Mouse (Mus musculus): Measurements from ENCODE around the gene Piwil4. TPM values are rescaled to one million over a fixed set of nuclear protein-coding genes. Genes with fewer than 3 reads are reported as not detected.
A peak's percentile ranks its signal among the peaks of the same experiment; 100 is the strongest.

Piwil4 gene
- polyA plus RNA-seq, 1 experiment from 2014 or later, result 0.10 TPM

DNA sequence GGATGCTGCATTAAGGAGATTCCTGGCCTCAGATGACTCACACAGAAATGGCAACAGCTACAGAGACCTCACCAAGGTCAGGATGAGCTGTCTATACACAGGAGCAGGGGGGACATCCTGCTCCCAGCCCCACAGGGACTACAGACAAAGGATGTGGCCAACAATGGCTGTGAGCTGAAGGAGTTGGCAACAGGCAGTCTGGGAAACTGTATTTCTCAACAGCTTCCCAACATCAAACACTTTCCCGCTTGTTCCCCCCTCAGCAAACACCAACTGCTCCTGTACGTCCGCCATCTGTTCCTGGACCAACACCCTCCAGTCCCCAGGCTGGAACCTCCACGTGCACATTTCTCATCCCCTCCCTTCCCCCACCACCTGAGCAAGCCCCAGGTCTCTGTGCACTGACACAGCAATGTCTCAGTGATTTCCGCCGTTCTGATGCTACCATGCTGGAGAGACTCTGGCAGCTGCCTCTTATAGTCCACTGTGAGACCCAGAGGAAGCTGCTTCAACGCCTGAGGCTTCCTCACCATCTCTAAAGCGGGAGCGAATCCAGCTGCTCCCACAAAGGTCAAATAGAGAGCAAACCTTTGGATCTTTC lies 9.5 kb downstream of the Piwil4 start:
- no peak for DNase-seq (ENCODE audit: low spot score)
- Histone ChIP-seq H3K27ac (ENCODE audit: low read depth, low read length) (no peak overlapping the region), H3K4me2 (ENCODE audit: low read length) (no peak overlapping the region), H3K27me3 (replicated peaks; ENCODE audit: control insufficient read depth, insufficient read depth, low read length) (no peaks in the 10 kb centered on the region), H3K9me3 (replicated peaks; ENCODE audit: control insufficient read depth, low read length) (no peaks in the 10 kb centered on the region), H3K9ac (ENCODE audit: low read length) (no peak overlapping the region), H3K4me3 (ENCODE audit: low read depth, low read length) (no peak overlapping the region), H3K36me3 (ENCODE audit: control insufficient read depth, insufficient read depth, low read length) (no peaks in the 10 kb centered on the region), H3K4me1 (ENCODE audit: control insufficient read depth, insufficient read depth, low read length) (no peaks in the 10 kb centered on the region)
- WGBS, result 60% methylated on average over 9 of the region's 9 CpGs
- peak; percentile 26; the same call in 1 of the 2 replicates for ATAC-seq

- Histone ChIP-seq H3K27ac (ENCODE audit: low read depth, low read length) (no peak overlapping the region), H3K27me3 (replicated peaks; ENCODE audit: control insufficient read depth, insufficient read depth, low read length) (no peaks in the 10 kb centered on the region), H3K9me3 (replicated peaks; ENCODE audit: control insufficient read depth, low read length) (no peaks in the 10 kb centered on the region), H3K4me1 (ENCODE audit: control insufficient read depth, insufficient read depth, low read length) (no peaks in the 10 kb centered on the region), H3K9ac (ENCODE audit: low read length) (no peak overlapping the region), H3K4me2 (ENCODE audit: low read length) (no peak overlapping the region), H3K4me3 (ENCODE audit: low read depth, low read length) (no peak overlapping the region), H3K36me3 (ENCODE audit: control insufficient read depth, insufficient read depth, low read length) (no peaks in the 10 kb centered on the region)
- DNase-seq (ENCODE audit: low spot score) (no peak), ATAC-seq (no peak)
- WGBS, result 84% methylated on average over 4 of the region's 4 CpGs
Measured at GRCm38 (mm10) chr9:14728365-14728764, 12.2 kb downstream of the Piwil4 start.

DNA sequence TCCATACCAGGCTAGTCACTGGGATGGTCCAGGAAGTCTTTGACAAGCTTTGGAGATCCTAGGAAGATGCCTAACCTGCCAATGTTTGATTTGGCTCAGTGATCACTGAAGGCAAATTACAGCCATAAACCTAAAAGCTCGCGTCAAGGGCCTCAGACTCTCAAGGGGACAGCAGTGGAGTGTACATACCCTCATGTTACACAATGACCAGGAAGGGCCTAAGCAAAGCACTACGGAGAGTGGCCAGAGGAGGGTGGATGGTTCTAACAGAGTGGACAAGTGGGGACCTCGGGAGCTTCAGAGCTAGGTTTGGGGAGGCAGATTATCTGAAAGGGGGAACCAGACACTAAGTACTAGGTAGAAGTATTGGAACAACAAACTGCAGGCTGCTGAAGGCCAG lies 13.9 kb downstream of the Piwil4 start:
- H3K36me3 ChIP-seq (ENCODE audit: control insufficient read depth, insufficient read depth, low read length), result no peaks in the 10 kb centered on the region
- H3K9ac ChIP-seq (ENCODE audit: low read length), result no peak overlapping the region
- no peak overlapping the region for H3K27ac ChIP-seq (ENCODE audit: low read depth, low read length)
- ATAC-seq (no peak), DNase-seq (ENCODE audit: low spot score) (no peak)
- WGBS, result 87% methylated on average over 4 of the region's 4 CpGs
- H3K9me3 ChIP-seq (replicated peaks; ENCODE audit: control insufficient read depth, low read length), result no peaks in the 10 kb centered on the region
- no peak overlapping the region for H3K4me3 ChIP-seq (ENCODE audit: low read depth, low read length)
- H3K4me1 ChIP-seq (ENCODE audit: control insufficient read depth, insufficient read depth, low read length), result no peaks in the 10 kb centered on the region
- H3K4me2 ChIP-seq (ENCODE audit: low read length), result no peak overlapping the region
- no peaks in the 10 kb centered on the region for H3K27me3 ChIP-seq (replicated peaks; ENCODE audit: control insufficient read depth, insufficient read depth, low read length)

DNA sequence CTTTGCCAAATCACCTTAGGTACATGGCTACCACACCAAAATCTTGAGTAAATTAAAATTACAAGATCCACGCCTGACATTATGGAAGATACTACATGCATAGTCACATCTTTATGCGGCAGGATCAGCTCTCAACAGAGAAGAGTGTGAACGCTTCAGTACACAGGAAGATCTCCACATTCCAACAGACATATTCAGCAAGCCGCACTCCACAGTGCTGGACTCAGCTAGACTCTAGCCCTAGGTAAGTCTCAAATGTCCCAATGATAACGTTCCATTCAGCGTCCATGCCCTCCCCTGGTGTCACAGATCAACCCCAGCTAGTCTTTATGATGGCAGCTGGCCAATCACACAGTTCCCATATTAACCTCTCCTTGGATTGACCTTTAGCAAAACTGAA lies 14.5 kb downstream of the Piwil4 start:
- no peaks in the 10 kb centered on the region for H3K9me3 ChIP-seq (replicated peaks; ENCODE audit: control insufficient read depth, low read length)
- DNase-seq (ENCODE audit: low spot score) (no peak), ATAC-seq (no peak)
- no peak overlapping the region for H3K9ac ChIP-seq (ENCODE audit: low read length)
- H3K36me3 ChIP-seq (ENCODE audit: control insufficient read depth, insufficient read depth, low read length), result no peaks in the 10 kb centered on the region
- H3K4me1 ChIP-seq (ENCODE audit: control insufficient read depth, insufficient read depth, low read length), result no peaks in the 10 kb centered on the region
- H3K27me3 ChIP-seq (replicated peaks; ENCODE audit: control insufficient read depth, insufficient read depth, low read length), result no peaks in the 10 kb centered on the region
- 89% methylated on average over 6 of the region's 6 CpGs for WGBS
- H3K4me2 ChIP-seq (ENCODE audit: low read length), result no peak overlapping the region
- H3K4me3 ChIP-seq (ENCODE audit: low read depth, low read length), result no peak overlapping the region
- H3K27ac ChIP-seq (ENCODE audit: low read depth, low read length), result no peak overlapping the region

GRCm38 (mm10) chr9:14724755-14725420 lies 15.6 kb downstream of the Piwil4 start:
- WGBS, result 81% methylated on average over 5 of the region's 5 CpGs
- no peaks in the 10 kb centered on the region for H3K27me3 ChIP-seq (replicated peaks; ENCODE audit: control insufficient read depth, insufficient read depth, low read length)
- H3K4me1 ChIP-seq (ENCODE audit: control insufficient read depth, insufficient read depth, low read length), result no peaks in the 10 kb centered on the region
- DNase-seq (ENCODE audit: low spot score), result no peak
- no peak overlapping the region for H3K27ac ChIP-seq (ENCODE audit: low read depth, low read length)
- H3K9ac ChIP-seq (ENCODE audit: low read length), result no peak overlapping the region
- H3K36me3 ChIP-seq (ENCODE audit: control insufficient read depth, insufficient read depth, low read length), result no peaks in the 10 kb centered on the region
- no peaks in the 10 kb centered on the region for H3K9me3 ChIP-seq (replicated peaks; ENCODE audit: control insufficient read depth, low read length)
- no peak overlapping the region for H3K4me3 ChIP-seq (ENCODE audit: low read depth, low read length)
- H3K4me2 ChIP-seq (ENCODE audit: low read length), result no peak overlapping the region
- no peak for ATAC-seq

GRCm38 (mm10) chr9:14721610-14722009 lies 18.9 kb downstream of the Piwil4 start:
- Histone ChIP-seq H3K27me3 (replicated peaks; ENCODE audit: control insufficient read depth, insufficient read depth, low read length) (no peaks in the 10 kb centered on the region), H3K9ac (ENCODE audit: low read length) (no peak overlapping the region), H3K9me3 (replicated peaks; ENCODE audit: control insufficient read depth, low read length) (no peaks in the 10 kb centered on the region), H3K4me3 (ENCODE audit: low read depth, low read length) (no peak overlapping the region), H3K36me3 (ENCODE audit: control insufficient read depth, insufficient read depth, low read length) (no peaks in the 10 kb centered on the region), H3K4me1 (ENCODE audit: control insufficient read depth, insufficient read depth, low read length) (no peaks in the 10 kb centered on the region), H3K27ac (ENCODE audit: low read depth, low read length) (no peak overlapping the region), H3K4me2 (ENCODE audit: low read length) (no peak overlapping the region)
- WGBS, result 81% methylated on average over 5 of the region's 5 CpGs
- ATAC-seq (no peak), DNase-seq (ENCODE audit: low spot score) (no peak)

- H3K4me1 ChIP-seq (ENCODE audit: control insufficient read depth, insufficient read depth, low read length), result no peaks in the 10 kb centered on the region
- 11% methylated on average over 2 of the region's 2 CpGs for WGBS
- H3K4me2 ChIP-seq (ENCODE audit: low read length), result no peak overlapping the region
- H3K9ac ChIP-seq (ENCODE audit: low read length), result no peak overlapping the region
- H3K9me3 ChIP-seq (replicated peaks; ENCODE audit: control insufficient read depth, low read length), result no peaks in the 10 kb centered on the region
- no peaks in the 10 kb centered on the region for H3K27me3 ChIP-seq (replicated peaks; ENCODE audit: control insufficient read depth, insufficient read depth, low read length)
- H3K36me3 ChIP-seq (ENCODE audit: control insufficient read depth, insufficient read depth, low read length), result no peaks in the 10 kb centered on the region
- no peak for DNase-seq (ENCODE audit: low spot score)
- no peak for ATAC-seq
- no peak overlapping the region for H3K27ac ChIP-seq (ENCODE audit: low read depth, low read length)
- no peak overlapping the region for H3K4me3 ChIP-seq (ENCODE audit: low read depth, low read length)
Measured at GRCm38 (mm10) chr9:14720384-14720783, 20.1 kb downstream of the Piwil4 start.

GRCm38 (mm10) chr9:14718332-14718691 lies 22.2 kb downstream of the Piwil4 start:
- no peaks in the 10 kb centered on the region for H3K36me3 ChIP-seq (ENCODE audit: control insufficient read depth, insufficient read depth, low read length)
- H3K9ac ChIP-seq (ENCODE audit: low read length), result no peak overlapping the region
- no peaks in the 10 kb centered on the region for H3K9me3 ChIP-seq (replicated peaks; ENCODE audit: control insufficient read depth, low read length)
- H3K4me1 ChIP-seq (ENCODE audit: control insufficient read depth, insufficient read depth, low read length), result no peaks in the 10 kb centered on the region
- DNase-seq (ENCODE audit: low spot score) (no peak), ATAC-seq (no peak)
- no peak overlapping the region for H3K4me2 ChIP-seq (ENCODE audit: low read length)
- H3K27ac ChIP-seq (ENCODE audit: low read depth, low read length), result no peak overlapping the region
- H3K4me3 ChIP-seq (ENCODE audit: low read depth, low read length), result no peak overlapping the region
- H3K27me3 ChIP-seq (replicated peaks; ENCODE audit: control insufficient read depth, insufficient read depth, low read length), result no peaks in the 10 kb centered on the region

- Histone ChIP-seq H3K27ac (ENCODE audit: low read depth, low read length) (no peak overlapping the region), H3K4me1 (ENCODE audit: control insufficient read depth, insufficient read depth, low read length) (no peaks in the 10 kb centered on the region), H3K4me2 (ENCODE audit: low read length) (no peak overlapping the region), H3K36me3 (ENCODE audit: control insufficient read depth, insufficient read depth, low read length) (no peaks in the 10 kb centered on the region), H3K9ac (ENCODE audit: low read length) (no peak overlapping the region), H3K4me3 (ENCODE audit: low read depth, low read length) (no peak overlapping the region), H3K27me3 (replicated peaks; ENCODE audit: control insufficient read depth, insufficient read depth, low read length) (no peaks in the 10 kb centered on the region), H3K9me3 (replicated peaks; ENCODE audit: control insufficient read depth, low read length) (no peaks in the 10 kb centered on the region)
- ATAC-seq, result no peak; the same call in 1 of the 2 replicates
- 61% methylated on average over 14 of the region's 14 CpGs for WGBS
- DNase-seq (ENCODE audit: low spot score), result peak; percentile 18
Measured at GRCm38 (mm10) chr9:14717689-14718331, 22.7 kb downstream of the Piwil4 start.
